Mouse (Mus musculus): ENCODE data around the gene Zfp512b.

The Zfp512b gene

DNA sequence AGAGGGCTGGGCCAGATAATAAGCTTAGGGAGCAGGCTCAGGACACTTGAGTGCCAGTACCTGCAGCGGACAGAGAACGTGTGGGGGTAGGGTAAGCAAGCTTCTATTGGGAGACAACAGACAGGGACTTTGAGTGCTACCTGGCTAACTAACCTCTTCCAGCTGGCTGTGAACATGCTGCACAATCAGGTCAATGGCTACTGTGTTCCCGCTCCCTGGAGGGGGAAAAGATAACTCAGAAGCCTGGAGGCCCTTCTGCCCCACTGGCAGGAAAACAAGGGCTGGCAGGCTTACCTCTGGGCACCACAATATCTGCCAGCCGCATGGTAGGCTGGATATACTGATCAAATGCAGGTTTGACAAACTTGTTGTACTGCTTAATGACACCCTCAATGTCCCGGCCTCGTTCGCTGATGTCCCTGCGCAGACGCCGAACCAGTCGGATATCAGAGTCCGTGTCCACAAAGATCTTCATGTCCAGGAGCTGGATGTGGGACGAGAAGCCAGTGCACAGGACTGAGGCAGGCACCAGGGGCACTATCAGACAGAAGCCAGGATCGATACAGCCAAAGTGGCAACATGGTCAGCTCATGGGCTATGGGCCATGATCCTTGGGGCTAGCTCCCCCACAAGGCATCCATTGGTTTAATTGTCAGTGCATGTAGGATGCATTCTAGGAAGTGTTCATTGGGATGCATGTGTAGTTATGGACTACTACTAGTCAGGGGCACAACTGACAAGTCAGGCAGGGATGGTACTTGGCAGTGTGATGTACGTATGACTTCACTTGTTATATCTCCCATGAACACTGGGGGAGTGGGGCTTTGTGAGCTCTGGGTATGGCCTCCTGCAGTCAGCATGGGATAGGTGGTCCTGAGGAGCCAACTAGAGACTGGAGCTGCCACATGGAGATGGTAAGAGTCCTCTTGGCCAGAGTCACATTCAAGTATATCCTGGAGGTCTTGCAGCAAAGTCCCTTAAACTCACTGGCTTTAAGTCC, 19.4 kb downstream of the Zfp512b start:
- DNase-seq = no peak

DNA sequence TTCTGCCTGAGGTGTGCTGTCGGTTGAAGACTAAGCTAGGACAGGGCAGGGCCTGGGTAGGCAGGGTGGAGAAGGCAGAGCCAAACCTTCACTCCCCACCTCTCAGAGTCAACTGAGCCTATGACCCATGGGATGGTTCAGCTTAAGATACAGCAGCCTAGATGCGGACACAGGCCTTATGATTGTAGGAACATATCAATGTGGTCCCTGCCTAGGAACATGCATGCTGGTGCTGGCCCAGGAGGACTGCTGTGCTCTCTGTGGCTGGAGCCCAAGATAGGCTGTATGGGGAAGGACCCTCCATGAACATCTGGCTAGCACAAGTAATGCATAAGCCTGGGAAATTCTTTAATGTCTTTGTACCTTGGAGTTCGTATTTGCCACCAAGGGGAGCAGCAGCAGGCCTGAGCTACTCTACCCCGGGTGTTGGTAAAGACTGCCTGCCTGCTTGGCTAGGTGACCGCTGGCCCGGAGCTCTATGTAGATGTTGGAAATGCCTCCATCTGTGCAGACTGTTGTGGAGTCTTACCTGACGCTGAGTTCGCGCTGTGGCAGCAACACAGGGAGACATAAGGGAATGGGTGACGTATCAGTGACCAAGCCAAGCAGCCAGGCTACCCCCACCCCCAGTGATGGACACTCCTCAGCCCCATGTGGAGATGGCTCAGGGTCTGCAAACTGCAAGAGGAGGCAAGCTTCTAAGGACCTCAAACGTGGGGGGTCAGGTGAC, 20.5 kb downstream of the Zfp512b start:
- no peak for DNase-seq

DNA sequence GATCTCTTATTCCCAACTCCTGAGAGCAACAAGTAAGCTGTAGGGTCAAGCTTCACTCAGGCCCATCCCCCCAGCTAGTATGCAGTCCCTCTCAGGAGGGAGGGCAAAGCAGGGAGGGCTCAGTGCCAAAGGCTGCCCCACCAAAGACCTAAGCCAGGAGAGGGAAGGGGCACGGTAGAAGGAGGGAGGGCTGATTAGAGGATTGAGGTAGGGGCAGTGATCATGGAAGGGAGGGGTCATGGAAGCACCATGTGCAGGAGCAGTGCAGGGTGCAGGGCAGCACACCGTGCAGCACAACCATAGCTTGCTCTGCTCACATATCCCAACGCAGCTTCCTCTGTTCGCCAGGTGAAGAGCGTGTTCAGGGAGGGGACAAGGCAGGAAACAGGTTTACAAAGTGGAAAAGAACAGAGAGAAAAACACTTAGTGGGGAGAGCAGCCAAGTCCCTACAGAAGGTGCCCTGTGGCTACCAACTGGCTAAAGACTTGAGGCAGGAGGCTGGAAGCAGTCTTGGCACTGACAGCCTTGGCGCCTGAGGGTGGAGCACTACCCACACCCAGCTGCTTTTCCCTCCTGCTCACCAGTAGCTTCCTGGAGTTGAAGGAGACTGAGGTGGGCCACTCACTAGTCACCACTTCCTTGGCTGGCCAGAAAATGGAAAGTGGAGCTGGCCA, 21.5 kb downstream of the Zfp512b start:
- no peak for DNase-seq

DNA sequence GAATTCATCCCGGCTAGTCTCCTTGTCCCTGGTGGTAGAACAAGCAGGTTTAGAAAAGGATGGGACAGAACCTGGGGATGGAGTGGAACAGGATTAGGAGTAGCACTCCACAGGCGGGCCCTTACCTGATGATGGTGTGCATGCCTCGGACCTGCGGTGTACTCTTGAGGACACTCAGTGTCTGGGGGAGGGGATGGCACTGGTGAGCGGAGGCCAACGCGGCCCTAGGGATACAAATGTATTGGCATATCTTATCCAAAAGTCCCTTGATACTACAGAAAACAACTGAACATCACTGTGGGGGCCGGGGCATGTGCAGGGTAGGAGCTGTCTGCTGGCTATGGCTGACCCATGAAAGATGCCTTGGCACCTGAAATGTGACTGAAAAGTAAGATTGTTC, 22.2 kb downstream of the Zfp512b start:
- no peak for DNase-seq

DNA sequence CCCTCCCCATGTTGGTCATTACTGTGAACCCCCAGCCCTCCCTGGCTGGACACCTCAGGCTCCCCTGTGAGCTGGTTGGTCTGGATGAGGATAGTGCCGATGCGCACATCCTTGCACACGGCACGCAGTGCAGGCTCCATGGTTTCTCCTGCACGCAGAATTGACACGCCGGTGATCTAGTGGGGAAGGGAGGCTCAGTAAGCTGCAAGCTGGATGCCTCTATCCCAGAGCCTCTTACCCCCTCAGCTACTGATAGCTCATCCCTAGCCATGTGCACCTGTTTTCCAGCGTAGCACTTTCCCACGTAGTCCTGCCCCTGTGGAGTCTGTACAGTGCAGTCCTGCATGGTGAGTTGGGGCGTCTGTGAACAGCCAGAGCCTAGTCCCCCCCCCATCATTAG, 22.7 kb downstream of the Zfp512b start:
- DNase-seq = no peak

DNA sequence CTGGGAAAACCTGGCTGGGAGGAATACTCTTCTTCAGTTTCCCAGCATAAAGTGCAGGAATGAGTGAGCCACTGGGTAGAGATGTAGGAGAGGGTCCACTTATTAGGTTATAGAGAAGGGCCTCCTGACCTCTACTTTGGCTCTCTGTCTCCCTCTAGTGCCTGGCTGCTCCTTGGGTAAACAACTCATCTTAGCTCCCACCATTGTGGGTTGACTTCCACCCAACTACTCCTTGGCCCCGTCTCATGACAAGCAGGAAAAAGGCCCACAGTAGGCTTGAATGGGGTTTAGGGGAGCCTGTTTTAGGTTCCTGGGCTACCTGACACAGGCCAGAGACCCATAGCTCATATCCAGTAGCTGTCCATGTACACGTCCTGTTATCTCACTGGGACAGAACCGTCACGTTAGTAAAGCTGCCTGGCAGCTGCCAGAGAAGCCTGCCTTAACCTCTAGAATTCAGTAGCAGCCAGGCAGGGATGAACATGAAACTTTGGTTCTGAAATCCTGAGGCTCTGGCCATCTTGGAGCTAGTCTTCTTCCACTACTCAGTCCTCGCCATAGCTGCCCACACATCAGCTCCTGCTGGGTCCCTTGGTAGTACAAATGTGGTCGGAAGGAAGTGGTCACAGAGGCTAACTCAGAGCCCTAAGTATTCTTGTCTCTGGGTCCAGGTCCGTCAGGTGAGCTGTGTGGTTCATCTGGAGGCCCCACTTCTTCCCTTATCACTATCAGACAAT, 24.2 kb downstream of the Zfp512b start:
- DNase-seq = peak; percentile 68

DNA sequence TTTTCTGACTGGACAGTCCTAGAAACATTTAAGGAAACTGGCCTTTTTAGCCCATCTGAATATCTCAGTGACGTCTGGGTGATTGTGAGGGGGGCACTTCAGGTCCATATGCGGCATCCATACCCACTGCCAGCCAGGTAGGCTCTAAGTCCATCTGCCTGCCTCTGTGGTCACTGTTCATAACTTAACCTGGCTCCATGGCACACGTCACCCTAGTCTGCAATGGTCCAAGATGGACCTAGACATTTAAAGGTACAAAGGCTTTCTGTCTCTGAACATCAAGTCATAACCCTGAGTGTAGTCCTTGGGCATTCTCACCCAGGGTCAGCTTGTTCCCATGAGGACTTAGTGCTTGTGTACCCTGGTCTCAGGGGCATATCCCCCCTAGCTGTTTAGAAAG, 25.3 kb downstream of the Zfp512b start:
- DNase-seq = no peak

DNA sequence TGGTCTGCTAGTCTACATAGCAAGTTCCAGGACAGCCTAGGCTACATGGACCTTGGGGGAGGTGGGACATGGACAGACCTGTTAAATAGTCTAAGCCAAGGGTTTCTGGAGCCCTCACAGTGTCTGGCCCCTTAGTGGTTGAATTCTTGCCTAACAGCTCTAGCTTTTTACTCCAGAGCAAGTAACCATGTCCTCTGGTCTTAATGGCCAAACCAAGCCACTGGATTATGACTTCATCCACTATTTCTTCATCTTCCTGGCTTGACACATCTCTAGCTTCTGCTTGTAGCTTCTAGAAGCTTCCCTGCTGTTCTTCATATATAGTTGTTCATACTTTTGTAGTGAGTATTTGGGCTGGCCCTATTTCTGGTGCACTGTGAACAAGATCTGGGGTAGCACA, 38.8 kb downstream of the Zfp512b start:
- DNase-seq = no peak

DNA sequence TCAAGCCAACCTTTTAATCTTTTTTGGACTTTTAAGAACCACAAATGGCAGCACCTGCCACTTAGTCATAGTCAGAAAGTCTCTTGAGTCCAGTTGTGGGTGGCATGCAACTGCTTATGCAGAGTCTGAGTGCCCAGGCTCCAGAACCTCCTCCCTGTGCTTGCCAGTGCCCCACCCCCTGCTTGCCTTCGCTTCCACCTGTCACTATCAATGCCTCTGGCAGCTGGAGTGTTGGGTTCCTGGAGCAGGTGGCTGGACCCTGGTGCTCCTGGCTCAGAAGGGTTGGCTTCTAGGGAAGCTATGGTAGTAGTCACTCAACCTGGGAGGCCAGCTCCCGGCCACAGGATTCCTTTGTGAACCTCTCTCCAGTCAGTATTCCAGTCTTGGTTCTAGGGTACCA, 42.4 kb downstream of the Zfp512b start:
- no peak for DNase-seq

DNA sequence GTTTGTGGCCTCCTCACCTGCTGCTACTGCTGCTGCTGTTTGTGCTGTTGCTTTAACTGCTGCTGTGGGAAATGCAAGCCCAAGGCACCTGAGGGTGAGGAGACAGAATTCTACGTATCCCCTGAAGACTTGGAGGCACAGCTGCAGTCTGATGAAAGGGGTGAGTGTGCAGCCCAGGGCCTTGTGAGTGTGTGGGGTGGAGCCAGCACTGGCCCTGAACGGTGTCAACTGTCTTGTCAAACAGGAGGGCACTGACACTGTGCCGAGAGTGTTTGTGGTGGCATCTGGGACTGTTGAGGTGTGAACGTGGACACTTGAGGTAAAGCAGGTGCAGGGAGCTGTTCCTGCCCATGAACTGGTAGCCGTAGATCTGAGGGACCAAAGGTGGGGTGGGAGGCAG, 43.9 kb downstream of the Zfp512b start:
- DNase-seq = no peak

DNA sequence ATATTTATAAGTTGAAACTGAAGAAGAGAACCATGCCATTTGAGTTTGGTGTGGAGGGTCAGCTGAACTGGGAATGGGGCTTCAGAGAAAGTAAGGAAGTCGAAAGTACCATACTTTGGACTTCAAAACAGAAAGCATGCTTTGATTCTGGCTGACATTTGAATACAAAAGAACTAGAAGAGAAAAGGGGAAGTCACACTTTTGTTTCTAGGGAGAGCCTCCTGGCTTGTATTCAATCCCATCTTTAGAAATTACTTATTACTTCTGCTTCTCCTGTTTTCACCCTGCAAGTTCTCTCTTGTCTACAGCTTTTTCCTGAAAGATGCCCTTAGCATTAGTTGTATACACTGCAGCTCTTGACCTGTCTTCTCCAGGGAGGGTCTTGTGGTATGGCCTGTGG, 44.4 kb downstream of the Zfp512b start:
- no peak for DNase-seq

DNA sequence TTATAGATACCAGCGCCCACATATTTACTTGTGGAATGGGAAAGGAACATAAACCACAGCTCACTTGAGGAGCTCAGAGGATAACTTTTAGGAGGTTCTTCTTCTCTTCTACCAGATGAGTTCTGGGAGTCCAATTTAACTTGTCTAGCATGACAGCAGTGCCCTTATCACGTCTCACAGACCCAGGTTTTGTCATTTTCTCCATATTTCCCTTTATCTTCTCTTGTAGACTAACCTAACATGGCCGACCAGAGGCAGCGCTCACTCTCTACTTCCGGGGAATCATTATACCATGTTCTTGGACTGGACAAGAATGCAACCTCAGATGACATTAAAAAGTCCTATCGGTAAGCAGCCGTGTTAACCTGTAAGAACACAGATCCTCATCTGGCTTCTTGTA, 46.5 kb downstream of the Zfp512b start:
- no peak for DNase-seq

DNA sequence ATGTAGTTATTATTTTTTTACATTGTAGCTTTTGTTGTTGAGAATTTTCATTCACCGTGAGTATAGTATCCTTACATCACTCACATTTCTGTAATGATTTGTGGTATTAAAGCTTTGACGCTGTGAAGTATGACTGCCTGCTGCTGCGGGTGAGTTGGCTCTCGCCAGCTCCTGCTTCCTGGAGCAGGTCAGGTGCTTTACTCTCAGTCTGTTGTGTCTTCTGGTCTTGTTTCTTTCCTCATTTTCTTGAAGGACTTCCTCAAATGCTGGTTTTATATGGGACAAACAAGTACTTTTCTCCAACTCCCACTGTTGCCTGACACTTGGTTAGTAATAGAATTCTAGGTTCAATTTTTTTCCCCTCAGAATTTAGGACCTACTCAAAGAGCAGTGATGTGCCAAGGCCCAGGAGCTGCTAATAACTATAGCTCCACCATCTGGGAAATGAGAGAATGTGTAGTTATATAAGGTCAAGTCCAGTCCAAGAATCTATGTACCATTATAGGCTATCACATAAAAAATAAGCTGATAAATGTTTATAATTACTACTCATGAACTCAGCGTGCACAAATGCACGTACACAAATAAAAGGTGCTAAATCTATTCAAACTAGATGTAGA, 50.7 kb downstream of the Zfp512b start:
- DNase-seq = no peak

DNA sequence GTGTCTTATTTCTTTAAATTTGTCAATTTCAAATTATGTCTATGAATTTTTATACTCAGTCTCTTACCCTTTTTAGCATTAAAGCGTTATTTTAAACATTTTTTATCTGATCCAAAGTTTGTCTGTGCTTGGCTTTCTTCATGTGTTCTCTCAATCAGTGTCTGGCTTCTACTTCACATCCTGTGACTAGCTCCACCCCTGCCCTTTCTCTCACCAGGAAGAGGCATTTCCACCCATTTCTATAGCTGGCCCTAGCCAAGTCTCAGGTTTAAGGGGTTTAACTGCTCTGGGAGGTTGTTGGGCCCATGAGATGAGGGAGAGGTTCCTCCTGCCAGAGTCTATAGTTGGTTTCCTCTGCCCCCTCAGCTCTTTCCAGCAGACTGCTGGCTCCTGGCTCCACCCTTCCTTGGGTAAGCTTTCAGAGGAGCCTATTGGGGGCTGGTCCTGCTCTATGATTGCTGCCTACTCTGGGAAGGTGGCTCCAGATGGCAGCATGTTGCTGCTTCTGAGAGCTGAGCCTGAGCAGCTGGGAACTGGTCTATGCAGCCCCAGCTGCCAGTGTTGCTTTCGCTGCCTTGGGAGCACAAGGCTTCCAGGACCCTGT, 55.1 kb downstream of the Zfp512b start:
- peak; percentile 66 for DNase-seq

DNA sequence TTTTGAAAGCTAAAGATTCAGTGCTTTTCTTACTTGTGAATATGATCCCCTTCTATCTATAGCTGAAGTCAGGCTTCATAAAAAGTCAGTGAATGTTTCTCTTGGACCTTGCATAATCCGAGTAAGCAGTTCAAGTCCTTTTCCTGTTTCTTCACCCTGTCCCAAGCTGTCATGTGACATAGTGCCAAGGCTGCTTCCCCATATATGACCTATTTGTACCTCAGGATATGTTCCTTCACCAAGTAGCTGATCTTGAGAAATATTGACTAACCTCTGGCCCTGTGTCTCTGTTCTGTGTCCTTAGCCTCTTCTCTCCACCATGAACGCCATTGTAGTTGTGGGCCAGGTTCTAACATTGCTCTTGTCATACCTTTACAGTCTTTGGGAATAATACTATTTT, 56.2 kb downstream of the Zfp512b start:
- no peak for DNase-seq

DNA sequence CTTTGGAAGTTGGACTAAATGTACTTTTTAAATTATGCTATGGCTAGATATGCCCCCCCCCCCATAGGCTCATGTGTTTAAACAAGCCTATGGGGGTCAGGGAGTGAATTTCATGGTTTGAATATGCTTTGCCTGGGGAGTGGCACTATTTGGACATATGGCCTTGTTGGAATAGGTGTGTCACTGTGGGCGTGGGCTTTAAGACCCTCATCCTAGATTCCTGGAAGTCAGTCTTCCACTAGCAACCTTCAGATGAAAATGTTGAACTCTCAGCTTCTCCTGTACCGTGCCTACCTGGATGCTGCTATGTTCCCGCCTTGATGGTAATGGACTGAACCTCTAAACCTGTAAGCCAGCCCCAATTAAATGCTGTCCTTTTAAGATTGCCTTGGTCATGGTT, 60.0 kb downstream of the Zfp512b start:
- no peak for DNase-seq
